Mouse (Mus musculus) C2C12 (cell line): ENCODE measurements around the gene Zfp712. TPM values are rescaled to one million over a fixed set of nuclear protein-coding genes. Genes with fewer than 3 reads are reported as not detected.
A peak's percentile ranks its signal among the peaks of the same experiment; 100 is the strongest.

ENCODE experiments used
- H3K27me3 ChIP-seq: one replicate; pipeline ENCODE4 v1.6.1; 2011; ENCODE audit not compliant: control insufficient read depth, insufficient read depth, insufficient read length
- H3K36me3 ChIP-seq: one replicate; pipeline ENCODE4 v1.6.1; 2011; ENCODE audit not compliant: control insufficient read depth, insufficient read depth
- H3K4me3 ChIP-seq: one replicate; pipeline ENCODE4 v1.5.1; 2011; ENCODE audit warnings: mild to moderate bottlenecking, control low read depth; ENCODE audit not compliant: poor library complexity, insufficient read depth, severe bottlenecking
- H3K79me2 ChIP-seq: one replicate; pipeline ENCODE4 v1.6.1; 2011; ENCODE audit not compliant: control insufficient read depth, insufficient read depth
- H3K79me3 ChIP-seq: one replicate; pipeline ENCODE4 v1.6.1; 2011; ENCODE audit warnings: low read depth, control low read depth
- H3ac ChIP-seq: one replicate; pipeline ENCODE3; 2011; ENCODE audit warnings: low read depth; ENCODE audit not compliant: control insufficient read depth, insufficient read length
- CTCF ChIP-seq: IDR thresholded peaks from one replicate; pipeline ENCODE4 v1.5.1; 2011; ENCODE audit not compliant: control insufficient read depth, insufficient read depth, insufficient read length
- MAX ChIP-seq: IDR thresholded peaks from one replicate; pipeline ENCODE4 v1.6.1; 2011; ENCODE audit warnings: mild to moderate bottlenecking, control low read depth
- MYOD1 ChIP-seq: IDR thresholded peaks from one replicate; pipeline ENCODE4 v1.6.1; 2011; ENCODE audit warnings: low read depth; ENCODE audit not compliant: control insufficient read depth, insufficient read length
- MYOG ChIP-seq: IDR thresholded peaks from one replicate; pipeline ENCODE4 v1.6.1; 2011; ENCODE audit not compliant: control insufficient read depth, insufficient read length; ENCODE audit errors: extremely low read depth
- USF1 ChIP-seq: IDR thresholded peaks from one replicate; pipeline ENCODE4 v1.6.1; 2011; ENCODE audit warnings: low read depth, mild to moderate bottlenecking, control low read depth, moderate library complexity
- polyA plus RNA-seq: library from polyadenylated mRNA; unstranded; fragments of >200 nt; fragmentation: generic; extraction: Trizol; gene quantifications from one replicate; pipeline ENCODE4 v1.2.1, GENCODE M21; 2012; ENCODE audit warnings: missing spikeins

Gene Zfp712
- polyA plus RNA-seq, 1 experiment: 0.09 TPM

- H3K4me3 ChIP-seq: peak overlapping the region; percentile 33
- H3K36me3 ChIP-seq: no peaks in the 10 kb centered on the region
- peak overlapping the region; percentile 56 for H3ac ChIP-seq
- no peaks in the 10 kb centered on the region for H3K27me3 ChIP-seq
- TF ChIP-seq MYOD1 (no peak), MAX (no peak), CTCF (no peak), USF1 (no peak), MYOG (no peak)
- H3K79me3 ChIP-seq: no peaks in the 10 kb centered on the region
- no peaks in the 10 kb centered on the region for H3K79me2 ChIP-seq
Observed at GRCm38 (mm10) chr13:67060161-67060785, 697 bp downstream of the Zfp712 start.

Other genes with a start within 250 kb of the Zfp712 start
- 0.30 TPM for gene Gm10767, start 156.3 kb downstream of the Zfp712 start, polyA plus RNA-seq
- gene Zfp708, start 36.8 kb upstream of the Zfp712 start, polyA plus RNA-seq: 0.23 TPM
- gene Gm28557, start 47.4 kb upstream of the Zfp712 start, polyA plus RNA-seq: 0.91 TPM
- 0.08 TPM for gene Rslcan18, start 55.1 kb upstream of the Zfp712 start, polyA plus RNA-seq
- gene Zfp759, start 60.5 kb upstream of the Zfp712 start, polyA plus RNA-seq: 0.40 TPM
- 0.66 TPM for gene Rsl1, start 112.0 kb upstream of the Zfp712 start, polyA plus RNA-seq
- 0.08 TPM for gene Zfp455, start 133.3 kb upstream of the Zfp712 start, polyA plus RNA-seq
- gene Zfp458, start 217.3 kb upstream of the Zfp712 start, polyA plus RNA-seq: 0.32 TPM
- gene Zfp457, start 245.3 kb upstream of the Zfp712 start, polyA plus RNA-seq: 0.12 TPM